Mouse (Mus musculus) hindbrain, embryonic 11.5 days (tissue): ENCODE data around the gene Kif5a. TPM values are rescaled to one million over a fixed set of nuclear protein-coding genes. Genes with fewer than 3 reads are reported as not detected.
A peak's percentile ranks its signal among the peaks of the same experiment; 100 is the strongest.

Experiments
- ATAC-seq: fragments of 200-750 bp; cut with Nextera tagmentation; 2 replicates; pipeline ENCODE4 v1.8.0; 2017; ENCODE audit warnings: mild to moderate bottlenecking, moderate TSS enrichment, moderate library complexity; ENCODE audit not compliant: low FRiP score
- DNase-seq: peaks from one replicate; pipeline ENCODE4 v3.0.0-alpha.2; 2015; ENCODE audit warnings: low spot score
- H3K27ac ChIP-seq: fragments of 300-500 bp; sonication (generic); 2 replicates; pipeline ENCODE4 v1.5.1; 2014; ENCODE audit warnings: mild to moderate bottlenecking, low read depth, low read length
- H3K27me3 ChIP-seq: fragments of 300-500 bp; sonication (generic); 2 replicates; pipeline ENCODE4 v1.6.1; 2014; ENCODE audit warnings: mild to moderate bottlenecking, low read length, moderate library complexity, mixed read lengths; ENCODE audit not compliant: control insufficient read depth, insufficient read depth
- H3K36me3 ChIP-seq: fragments of 300-500 bp; sonication (generic); 2 replicates; pipeline ENCODE4 v1.6.1; 2014; ENCODE audit warnings: mild to moderate bottlenecking, low read length, moderate library complexity, mixed read lengths; ENCODE audit not compliant: control insufficient read depth, insufficient read depth
- H3K4me1 ChIP-seq: fragments of 300-500 bp; sonication (generic); replicated peaks from 2 replicates; pipeline ENCODE4 v1.6.1; 2014; ENCODE audit warnings: low read length, mixed read lengths; ENCODE audit not compliant: control insufficient read depth, insufficient read depth
- H3K4me2 ChIP-seq: fragments of 300-500 bp; sonication (generic); replicated peaks from 2 replicates; pipeline ENCODE4 v1.6.1; 2014; ENCODE audit warnings: mild to moderate bottlenecking, low read depth, low read length
- H3K4me3 ChIP-seq: fragments of 300-500 bp; sonication (generic); 2 replicates; pipeline ENCODE4 v1.5.1; 2014; ENCODE audit warnings: low read depth, low read length
- H3K9ac ChIP-seq: fragments of 300-500 bp; sonication (generic); 2 replicates; pipeline ENCODE4 v1.6.1; 2014; ENCODE audit warnings: low read depth, low read length
- H3K9me3 ChIP-seq: fragments of 300-500 bp; sonication (generic); 2 replicates; pipeline ENCODE4 v1.6.1; 2016; ENCODE audit warnings: low read length; ENCODE audit not compliant: control insufficient read depth
- WGBS: fragments of 180-500 bp; shearing (Covaris S2); extraction: QIAGEN DNeasy Blood & Tissue Kit; methylation state at CpG from one replicate; pipeline ENCODE4 v1.1.7; 2014; 5-methylcytosine and 5-hydroxymethylcytosine counted together
- polyA plus RNA-seq: library from polyadenylated mRNA; unstranded; fragments of >200 nt; fragmentation: Nextera tagmentation; extraction: Ambion mirVana; gene quantifications from 2 replicates; pipeline ENCODE4 v1.2.1, GENCODE M21; 2014

The Kif5a gene
- polyA plus RNA-seq, 1 experiment from 2014 or later, result 41.4 TPM

GRCm38 (mm10) chr10:127178286-127179027 lies 84.7 kb downstream of the Kif5a start:
- H3K9me3 ChIP-seq, result no peaks in the 10 kb centered on the region
- peak overlapping the region; percentile 46 for H3K4me2 ChIP-seq
- DNase-seq (peak; percentile 49), ATAC-seq (peak; percentile 13; the same call in 1 of the 2 replicates)
- H3K4me3 ChIP-seq, result peak overlapping the region; percentile 19; the same call in 1 of the 2 replicates
- 4% methylated on average over 41 of the region's 41 CpGs for WGBS
- no peaks in the 10 kb centered on the region for H3K36me3 ChIP-seq
- no peak overlapping the region for H3K27ac ChIP-seq
- no peak overlapping the region for H3K9ac ChIP-seq
- H3K4me1 ChIP-seq, result peaks cover 13% of the 10 kb centered on the region
- peaks cover 48% of the 10 kb centered on the region for H3K27me3 ChIP-seq

- DNase-seq, result peak; percentile 95
- 2% methylated on average over 23 of the region's 23 CpGs for WGBS
These were observed 85.4 kb downstream of the Kif5a start for GRCm38 (mm10) chr10:127177719-127178118.

GRCm38 (mm10) chr10:127177235-127177634 lies 85.9 kb downstream of the Kif5a start:
- H3K4me1 ChIP-seq, result peaks cover 13% of the 10 kb centered on the region
- no peak overlapping the region for H3K4me3 ChIP-seq
- peak; percentile 3; the same call in 1 of the 2 replicates for ATAC-seq

More at GRCm38 (mm10) chr10:127177719-127178118, 85.4 kb downstream of the Kif5a start:
- Histone ChIP-seq H3K9me3 (no peaks in the 10 kb centered on the region), H3K4me1 (peaks cover 13% of the 10 kb centered on the region), H3K27ac (no peak overlapping the region), H3K36me3 (no peaks in the 10 kb centered on the region), H3K4me2 (peak overlapping the region; percentile 46), H3K9ac (no peak overlapping the region), H3K4me3 (peak overlapping the region; percentile 19; the same call in 1 of the 2 replicates), H3K27me3 (peaks cover 48% of the 10 kb centered on the region)
- peak; percentile 67 for ATAC-seq

GRCm38 (mm10) chr10:127176756-127177155 lies 86.4 kb downstream of the Kif5a start:
- DNase-seq, result no peak
- no peak overlapping the region for H3K4me3 ChIP-seq

More at GRCm38 (mm10) chr10:127177235-127177634, 85.9 kb downstream of the Kif5a start:
- peaks cover 48% of the 10 kb centered on the region for H3K27me3 ChIP-seq
- 24% methylated on average over 9 of the region's 9 CpGs for WGBS
- no peaks in the 10 kb centered on the region for H3K9me3 ChIP-seq
- H3K27ac ChIP-seq, result no peak overlapping the region
- H3K36me3 ChIP-seq, result no peaks in the 10 kb centered on the region
- H3K4me2 ChIP-seq, result no peak overlapping the region
- no peak for DNase-seq
- H3K9ac ChIP-seq, result no peak overlapping the region

GRCm38 (mm10) chr10:127176228-127176627 lies 86.9 kb downstream of the Kif5a start:
- peaks cover 52% of the 10 kb centered on the region for H3K27me3 ChIP-seq
- no peaks in the 10 kb centered on the region for H3K36me3 ChIP-seq
- DNase-seq, result no peak
- peaks cover 13% of the 10 kb centered on the region for H3K4me1 ChIP-seq
- H3K9ac ChIP-seq, result no peak overlapping the region
- no peak for ATAC-seq
- WGBS, result 30% methylated on average over 3 of the region's 3 CpGs
- no peaks in the 10 kb centered on the region for H3K9me3 ChIP-seq
- no peak overlapping the region for H3K27ac ChIP-seq
- H3K4me3 ChIP-seq, result no peak overlapping the region
- no peak overlapping the region for H3K4me2 ChIP-seq

More at GRCm38 (mm10) chr10:127176756-127177155, 86.4 kb downstream of the Kif5a start:
- Histone ChIP-seq H3K4me1 (peaks cover 13% of the 10 kb centered on the region), H3K9ac (no peak overlapping the region), H3K9me3 (no peaks in the 10 kb centered on the region), H3K36me3 (no peaks in the 10 kb centered on the region), H3K4me2 (no peak overlapping the region), H3K27ac (no peak overlapping the region), H3K27me3 (peaks cover 51% of the 10 kb centered on the region)
- 5% methylated on average over 7 of the region's 7 CpGs for WGBS
- ATAC-seq, result no peak

Other genes with a start within 250 kb of the Kif5a start
- gene Tsfm, start 232.5 kb downstream of the Kif5a start, polyA plus RNA-seq, result 75.6 and 78.7 TPM in 2 replicates
- 32.4 and 36.7 TPM in 2 replicates for gene Mettl1, start 221.9 kb downstream of the Kif5a start, polyA plus RNA-seq
- 0.08 and 0.15 TPM in 2 replicates for gene Eef1akmt3, start 221.8 kb downstream of the Kif5a start, polyA plus RNA-seq
- gene Cyp27b1, start 215.1 kb downstream of the Kif5a start, polyA plus RNA-seq, result 0.11 and 0.20 TPM in 2 replicates
- gene March9, start 203.2 kb downstream of the Kif5a start, polyA plus RNA-seq, result 3.6 and 4.2 TPM in 2 replicates
- 2,639 and 2,665 TPM in 2 replicates for gene Cdk4, start 199.8 kb downstream of the Kif5a start, polyA plus RNA-seq
- 111 and 140 TPM in 2 replicates for gene Tspan31, start 193.1 kb downstream of the Kif5a start, polyA plus RNA-seq
- gene Agap2, start 188.1 kb downstream of the Kif5a start, polyA plus RNA-seq, result 0.68 and 1.2 TPM in 2 replicates
- gene Os9, start 142.2 kb downstream of the Kif5a start, polyA plus RNA-seq, result 40.3 and 46.6 TPM in 2 replicates
- 10.4 and 12.4 TPM in 2 replicates for gene B4galnt1, start 98.1 kb downstream of the Kif5a start, polyA plus RNA-seq
- 0.73 and 0.96 TPM in 2 replicates for gene Slc26a10, start 82.7 kb downstream of the Kif5a start, polyA plus RNA-seq
- gene Arhgef25, start 73.3 kb downstream of the Kif5a start, polyA plus RNA-seq, result 30.1 and 32.0 TPM in 2 replicates
- 143 and 158 TPM in 2 replicates for gene Dtx3, start 67.6 kb downstream of the Kif5a start, polyA plus RNA-seq
- gene Pip4k2c, start 51.8 kb downstream of the Kif5a start, polyA plus RNA-seq, result 11.8 and 12.9 TPM in 2 replicates
- 210 and 214 TPM in 2 replicates for gene Dctn2, start 3.0 kb upstream of the Kif5a start, polyA plus RNA-seq
- 14.2 and 17.5 TPM in 2 replicates for gene Mbd6, start 25.7 kb upstream of the Kif5a start, polyA plus RNA-seq
- 173 and 179 TPM in 2 replicates for gene Mars, start 48.4 kb upstream of the Kif5a start, polyA plus RNA-seq
- 1.1 and 2.2 TPM in 2 replicates for gene Arhgap9, start 58.6 kb upstream of the Kif5a start, polyA plus RNA-seq
- 3.0 and 3.2 TPM in 2 replicates for gene Gli1, start 78.6 kb upstream of the Kif5a start, polyA plus RNA-seq
- gene Inhbe, start 91.1 kb upstream of the Kif5a start, polyA plus RNA-seq, result 0.05 TPM in 1 of 2 replicates, not detected in the other
- gene Inhbc, start 107.1 kb upstream of the Kif5a start, polyA plus RNA-seq, result not detected in 2 replicates
- gene R3hdm2, start 117.0 kb upstream of the Kif5a start, polyA plus RNA-seq, result 26.2 and 33.0 TPM in 2 replicates
- gene Stac3, start 238.3 kb upstream of the Kif5a start, polyA plus RNA-seq, result 0.36 and 0.43 TPM in 2 replicates